Mouse (Mus musculus) intestine, embryonic 14.5 days (tissue): ENCODE measurements around the gene Col11a2. TPM values are rescaled to one million over a fixed set of nuclear protein-coding genes. Genes with fewer than 3 reads are reported as not detected.

Source experiments
- ATAC-seq: fragments of 200-750 bp; cut with Nextera tagmentation; replicated peaks from 2 replicates; pipeline ENCODE4 v1.8.0; 2017; ENCODE audit warnings: low read depth, moderate number of reproducible peaks, moderate TSS enrichment, moderate library complexity; ENCODE audit not compliant: low FRiP score, low TSS enrichment
- DNase-seq: peaks from one replicate; pipeline ENCODE4 v3.0.0-alpha.2; 2018; ENCODE audit warnings: low spot score
- H3K27ac ChIP-seq: fragments of 300-500 bp; sonication (generic); 2 replicates; pipeline ENCODE4 v1.5.1; 2014; ENCODE audit warnings: low read depth, mild to moderate bottlenecking, control low read depth
- H3K27me3 ChIP-seq: fragments of 300-500 bp; sonication (generic); replicated peaks from 2 replicates; pipeline ENCODE4 v1.6.1; 2014; ENCODE audit warnings: low read length, control low read depth; ENCODE audit not compliant: control insufficient read depth, insufficient read depth
- H3K36me3 ChIP-seq: fragments of 300-500 bp; sonication (generic); 2 replicates; pipeline ENCODE4 v1.6.1; 2014; ENCODE audit warnings: low read length, control low read depth; ENCODE audit not compliant: control insufficient read depth, insufficient read depth
- H3K4me1 ChIP-seq: fragments of 300-500 bp; sonication (generic); replicated peaks from 2 replicates; pipeline ENCODE4 v1.6.1; 2014; ENCODE audit warnings: low read length, control low read depth, mixed read lengths; ENCODE audit not compliant: control insufficient read depth, insufficient read depth
- H3K4me2 ChIP-seq: fragments of 300-500 bp; sonication (generic); 2 replicates; pipeline ENCODE4 v1.6.1; 2014; ENCODE audit warnings: low read length
- H3K4me3 ChIP-seq: fragments of 300-500 bp; sonication (generic); 2 replicates; pipeline ENCODE4 v1.5.1; 2014; ENCODE audit warnings: low read depth, low read length, control low read depth, mixed read lengths
- H3K9ac ChIP-seq: fragments of 300-500 bp; sonication (generic); 2 replicates; pipeline ENCODE4 v1.6.1; 2014; ENCODE audit warnings: mild to moderate bottlenecking, low read length
- H3K9me3 ChIP-seq: fragments of 300-500 bp; sonication (generic); 2 replicates; pipeline ENCODE4 v1.6.1; 2016; ENCODE audit warnings: low read length, control low read depth; ENCODE audit not compliant: control insufficient read depth
- WGBS: fragments of 180-500 bp; shearing (Covaris S2); extraction: QIAGEN DNeasy Blood & Tissue Kit; methylation state at CpG from one replicate; pipeline ENCODE4 v1.1.7; 2014; 5-methylcytosine and 5-hydroxymethylcytosine counted together
- microRNA counts: library from miRNA; unstranded; fragments of <30 nt; microRNA quantifications from one replicate; lab custom pipeline; 2016
- microRNA-seq: library from miRNA; unstranded; fragments of <30 nt; microRNA quantifications from one replicate; pipeline ENCODE4, GENCODE M21; 2016
- polyA plus RNA-seq: library from polyadenylated mRNA; unstranded; fragments of >200 nt; fragmentation: Nextera tagmentation; extraction: Ambion mirVana; gene quantifications from 2 replicates; pipeline ENCODE4 v1.2.1, GENCODE M21; 2014

Col11a2 gene
- polyA plus RNA-seq, 1 experiment from 2014 or later: 0.66 TPM

GRCm38 (mm10) chr17:34107109-34107867 lies 68.1 kb downstream of the Col11a2 start:
- H3K4me3 ChIP-seq: no peak overlapping the region
- no peak overlapping the region for H3K9ac ChIP-seq
- ATAC-seq (no peak; the same call in 1 of the 2 replicates), DNase-seq (no peak)
- H3K9me3 ChIP-seq: no peaks in the 10 kb centered on the region
- H3K36me3 ChIP-seq: peaks cover 33% of the 10 kb centered on the region
- H3K27me3 ChIP-seq: no peaks in the 10 kb centered on the region
- no peak overlapping the region for H3K4me2 ChIP-seq
- no peaks in the 10 kb centered on the region for H3K4me1 ChIP-seq
- 84% methylated on average over 7 of the region's 7 CpGs for WGBS
- H3K27ac ChIP-seq: no peak overlapping the region

GRCm38 (mm10) chr17:34108460-34108859 lies 69.2 kb downstream of the Col11a2 start:
- no peak overlapping the region for H3K4me3 ChIP-seq
- H3K27me3 ChIP-seq: no peaks in the 10 kb centered on the region
- no peaks in the 10 kb centered on the region for H3K9me3 ChIP-seq
- H3K9ac ChIP-seq: no peak overlapping the region
- 81% methylated on average over 5 of the region's 6 CpGs for WGBS
- no peaks in the 10 kb centered on the region for H3K4me1 ChIP-seq
- H3K27ac ChIP-seq: no peak overlapping the region
- H3K36me3 ChIP-seq: peaks cover 45% of the 10 kb centered on the region
- DNase-seq (no peak), ATAC-seq (no peak)
- H3K4me2 ChIP-seq: no peak overlapping the region

- DNase-seq: no peak
- no peaks in the 10 kb centered on the region for H3K27me3 ChIP-seq
- 75% methylated on average over 14 of the region's 14 CpGs for WGBS
- no peaks in the 10 kb centered on the region for H3K4me1 ChIP-seq
- peak; percentile 20; the same call in 1 of the 2 replicates for ATAC-seq
- peaks cover 53% of the 10 kb centered on the region for H3K36me3 ChIP-seq
- H3K9me3 ChIP-seq: no peaks in the 10 kb centered on the region
- H3K27ac ChIP-seq: no peak overlapping the region
- H3K4me2 ChIP-seq: no peak overlapping the region
- H3K4me3 ChIP-seq: no peak overlapping the region
- H3K9ac ChIP-seq: no peak overlapping the region
Observed at GRCm38 (mm10) chr17:34109038-34109805, 70.0 kb downstream of the Col11a2 start.

GRCm38 (mm10) chr17:34109806-34110195 lies 70.6 kb downstream of the Col11a2 start:
- Histone ChIP-seq H3K9me3 (no peaks in the 10 kb centered on the region), H3K36me3 (peaks cover 58% of the 10 kb centered on the region), H3K4me1 (no peaks in the 10 kb centered on the region), H3K27me3 (no peaks in the 10 kb centered on the region), H3K27ac (no peak overlapping the region), H3K9ac (no peak overlapping the region), H3K4me3 (no peak overlapping the region), H3K4me2 (no peak overlapping the region)
- no peak for DNase-seq
- ATAC-seq: peak; percentile 16; the same call in 1 of the 2 replicates
- 66% methylated on average over 3 of the region's 3 CpGs for WGBS

- H3K36me3 ChIP-seq: peaks cover 64% of the 10 kb centered on the region
- H3K9me3 ChIP-seq: no peaks in the 10 kb centered on the region
- H3K27ac ChIP-seq: no peak overlapping the region
Observed at GRCm38 (mm10) chr17:34110309-34110708, 71.1 kb downstream of the Col11a2 start.

GRCm38 (mm10) chr17:34114114-34114513 lies 74.9 kb downstream of the Col11a2 start:
- Histone ChIP-seq H3K27ac (no peak overlapping the region), H3K4me3 (no peak overlapping the region), H3K27me3 (no peaks in the 10 kb centered on the region), H3K9ac (no peak overlapping the region), H3K4me2 (no peak overlapping the region), H3K9me3 (no peaks in the 10 kb centered on the region), H3K4me1 (peaks cover 9% of the 10 kb centered on the region), H3K36me3 (peaks cover 97% of the 10 kb centered on the region)
- 89% methylated on average over 7 of the region's 7 CpGs for WGBS
- DNase-seq (no peak), ATAC-seq (no peak)

More at GRCm38 (mm10) chr17:34110309-34110708, 71.1 kb downstream of the Col11a2 start:
- Histone ChIP-seq H3K4me1 (0 out of 2 replicates have a peak, but pooled peaks cover 2% of the 10 kb centered on the region), H3K9ac (no peak overlapping the region), H3K4me3 (no peak overlapping the region), H3K27me3 (no peaks in the 10 kb centered on the region), H3K4me2 (no peak overlapping the region)
- DNase-seq (no peak), ATAC-seq (no peak)
- 71% methylated on average over 8 of the region's 8 CpGs for WGBS

MicroRNAs within 50 kb of the gene (microRNA counts, 519-probe panel; counts per million panel counts)
- microRNA mmu-miR-219 (lab: Ali Mortazavi, UCI): not detected

Small RNAs within 50 kb of the gene (microRNA-seq; reads per million reads assigned to microRNA genes)
- gene Mir219a-1: 0.34 reads per million
- not detected for gene Mir219c

Other genes starting within 250 kb of the Col11a2 start
- 28.0 and 28.8 TPM in 2 replicates for gene Kank3, start 228.9 kb upstream of the Col11a2 start, polyA plus RNA-seq
- 1,343 and 1,538 TPM in 2 replicates for gene Rps28, start 214.9 kb upstream of the Col11a2 start, polyA plus RNA-seq
- 589 and 606 TPM in 2 replicates for gene Ndufa7, start 214.9 kb upstream of the Col11a2 start, polyA plus RNA-seq
- gene Cd320, start 196.3 kb upstream of the Col11a2 start, polyA plus RNA-seq: 77.8 and 86.7 TPM in 2 replicates
- not detected in 2 replicates for gene Gm7029, start 165.6 kb upstream of the Col11a2 start, polyA plus RNA-seq
- 6.7 and 9.4 TPM in 2 replicates for gene Kifc1, start 148.8 kb upstream of the Col11a2 start, polyA plus RNA-seq
- 0.23 TPM in 2 replicates for gene Platr17, start 134.3 kb upstream of the Col11a2 start, polyA plus RNA-seq
- 41.8 and 42.7 TPM in 2 replicates for gene Daxx, start 130.0 kb upstream of the Col11a2 start, polyA plus RNA-seq
- 32.3 and 32.5 TPM in 2 replicates for gene Tapbp, start 123.5 kb upstream of the Col11a2 start, polyA plus RNA-seq
- 9.4 and 9.8 TPM in 2 replicates for gene Zbtb22, start 123.5 kb upstream of the Col11a2 start, polyA plus RNA-seq
- 31.3 and 34.5 TPM in 2 replicates for gene Rgl2, start 109.9 kb upstream of the Col11a2 start, polyA plus RNA-seq
- 163 and 175 TPM in 2 replicates for gene Pfdn6, start 99.1 kb upstream of the Col11a2 start, polyA plus RNA-seq
- gene Wdr46, start 98.8 kb upstream of the Col11a2 start, polyA plus RNA-seq: 28.6 and 31.8 TPM in 2 replicates
- gene B3galt4, start 87.9 kb upstream of the Col11a2 start, polyA plus RNA-seq: 3.7 and 4.9 TPM in 2 replicates
- 32.4 and 35.3 TPM in 2 replicates for gene Vps52, start 83.6 kb upstream of the Col11a2 start, polyA plus RNA-seq
- 2,375 and 2,437 TPM in 2 replicates for gene Rps18, start 83.4 kb upstream of the Col11a2 start, polyA plus RNA-seq
- gene H2-K1, start 39.1 kb upstream of the Col11a2 start, polyA plus RNA-seq: 105 and 137 TPM in 2 replicates
- 4.4 and 5.9 TPM in 2 replicates for gene Ring1, start 14.8 kb upstream of the Col11a2 start, polyA plus RNA-seq
- gene H2-Ke6, start 11.4 kb upstream of the Col11a2 start, polyA plus RNA-seq: 49.7 and 53.6 TPM in 2 replicates
- gene Slc39a7, start 7.8 kb upstream of the Col11a2 start, polyA plus RNA-seq: 86.4 and 89.5 TPM in 2 replicates
- 21.5 and 28.5 TPM in 2 replicates for gene Rxrb, start 7.6 kb upstream of the Col11a2 start, polyA plus RNA-seq
- gene H2-Oa, start 52.9 kb downstream of the Col11a2 start, polyA plus RNA-seq: 0.75 and 1.1 TPM in 2 replicates
- 11.0 and 13.5 TPM in 2 replicates for gene H2-DMa, start 80.1 kb downstream of the Col11a2 start, polyA plus RNA-seq
- gene Brd2, start 83.2 kb downstream of the Col11a2 start, polyA plus RNA-seq: 124 and 144 TPM in 2 replicates
- 0.15 and 0.42 TPM in 2 replicates for gene H2-DMb2, start 103.9 kb downstream of the Col11a2 start, polyA plus RNA-seq
- 1.7 and 1.8 TPM in 2 replicates for gene H2-DMb1, start 113.6 kb downstream of the Col11a2 start, polyA plus RNA-seq
- gene Tap1, start 148.1 kb downstream of the Col11a2 start, polyA plus RNA-seq: 4.2 and 4.9 TPM in 2 replicates
- 4.6 and 4.7 TPM in 2 replicates for gene Psmb9, start 148.3 kb downstream of the Col11a2 start, polyA plus RNA-seq
- gene Psmb8, start 158.3 kb downstream of the Col11a2 start, polyA plus RNA-seq: 13.7 and 14.0 TPM in 2 replicates
- gene Tap2, start 164.1 kb downstream of the Col11a2 start, polyA plus RNA-seq: 2.2 and 2.5 TPM in 2 replicates
- gene H2-Ob, start 199.5 kb downstream of the Col11a2 start, polyA plus RNA-seq: 0.11 TPM in 1 of 2 replicates, not detected in the other
- 12.2 and 12.9 TPM in 2 replicates for gene H2-Ab1, start 218.3 kb downstream of the Col11a2 start, polyA plus RNA-seq
- gene H2-Aa, start 248.4 kb downstream of the Col11a2 start, polyA plus RNA-seq: 4.7 and 5.8 TPM in 2 replicates